Mouse (Mus musculus) small intestine, adult 2 months (tissue): Measurements from ENCODE around the gene Slc35e3. TPM values are rescaled to one million over a fixed set of nuclear protein-coding genes. Genes with fewer than 3 reads are reported as not detected.

Experiments used
- H3K27ac ChIP-seq: fragments of 200-500 bp; 2 replicates; pipeline ENCODE4 v1.5.1; 2012; ENCODE audit warnings: low read depth, low read length, control low read depth, inconsistent platforms; ENCODE audit not compliant: insufficient read depth
- H3K27me3 ChIP-seq: fragments of 200-500 bp; 2 replicates; pipeline ENCODE4 v1.6.1; 2012; ENCODE audit warnings: mild to moderate bottlenecking, moderate library complexity, low read length, inconsistent platforms; ENCODE audit not compliant: control insufficient read depth, insufficient read depth
- H3K36me3 ChIP-seq: fragments of 200-500 bp; 2 replicates; pipeline ENCODE4 v1.6.1; 2012; ENCODE audit warnings: mild to moderate bottlenecking, low read length, control low read depth, inconsistent platforms; ENCODE audit not compliant: control insufficient read depth, insufficient read depth
- H3K4me1 ChIP-seq: fragments of 200-500 bp; 2 replicates; pipeline ENCODE4 v1.6.1; 2012; ENCODE audit warnings: low read length, inconsistent platforms, mixed read lengths; ENCODE audit not compliant: control insufficient read depth, insufficient read depth, insufficient read length
- H3K4me3 ChIP-seq: fragments of 200-500 bp; 2 replicates; pipeline ENCODE4 v1.5.1; 2012; ENCODE audit warnings: low read depth, mild to moderate bottlenecking, control low read depth, inconsistent platforms, low read length, moderate library complexity
- CTCF ChIP-seq: fragments of 200-500 bp; IDR thresholded peaks from 2 replicates; pipeline ENCODE4 v1.5.1; 2012; ENCODE audit warnings: low read depth, mild to moderate bottlenecking, control low read depth, inconsistent platforms, low read length, moderate library complexity, mixed read lengths; ENCODE audit not compliant: insufficient replicate concordance, insufficient read length; ENCODE audit errors: extremely low read depth
- POLR2A ChIP-seq: fragments of 200-500 bp; IDR thresholded peaks from 2 replicates; pipeline ENCODE4 v1.6.1; 2012; ENCODE audit warnings: low read depth, mild to moderate bottlenecking, control low read depth, inconsistent platforms, low read length, moderate library complexity
- WGBS: fragments of 180-500 bp; shearing (Covaris S2); methylation state at CpG from one replicate; pipeline ENCODE4 v1.1.7; 2018; 5-methylcytosine and 5-hydroxymethylcytosine counted together
- polyA plus RNA-seq: library from polyadenylated mRNA; depleted of rRNA; stranded (reverse); fragments of >200 nt; gene quantifications from 2 replicates; pipeline ENCODE4 v1.2.3, GENCODE M21; 2012

The Slc35e3 gene
- polyA plus RNA-seq, 1 experiment, result 6.2 TPM

DNA sequence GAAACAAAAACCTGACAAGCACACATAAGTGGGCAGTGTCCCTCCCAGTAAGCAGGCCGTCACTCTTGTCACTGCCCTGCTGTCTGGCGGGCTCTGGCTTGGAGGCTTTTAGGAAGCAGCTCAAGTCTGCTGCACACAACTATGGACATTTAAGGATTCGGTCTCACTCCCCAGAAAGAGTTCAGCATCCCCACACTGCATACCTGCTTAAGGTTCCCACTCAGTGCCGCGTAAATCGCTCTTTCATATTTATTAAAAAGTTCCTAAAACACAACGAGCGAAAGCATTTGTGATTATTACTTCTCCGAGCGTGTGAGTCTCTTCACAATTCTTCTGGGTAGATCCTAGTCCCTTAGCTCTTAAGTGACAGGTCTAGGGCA lies 25.0 kb upstream of the Slc35e3 start:
- TF ChIP-seq POLR2A (no peak), CTCF (no peak)
- no peak overlapping the region for H3K4me3 ChIP-seq
- H3K36me3 ChIP-seq, result peaks cover 53% of the 10 kb centered on the region
- no peaks in the 10 kb centered on the region for H3K27me3 ChIP-seq
- WGBS, result 97% methylated on average over 10 of the region's 10 CpGs
- no peaks in the 10 kb centered on the region for H3K4me1 ChIP-seq
- H3K27ac ChIP-seq, result no peak overlapping the region

DNA sequence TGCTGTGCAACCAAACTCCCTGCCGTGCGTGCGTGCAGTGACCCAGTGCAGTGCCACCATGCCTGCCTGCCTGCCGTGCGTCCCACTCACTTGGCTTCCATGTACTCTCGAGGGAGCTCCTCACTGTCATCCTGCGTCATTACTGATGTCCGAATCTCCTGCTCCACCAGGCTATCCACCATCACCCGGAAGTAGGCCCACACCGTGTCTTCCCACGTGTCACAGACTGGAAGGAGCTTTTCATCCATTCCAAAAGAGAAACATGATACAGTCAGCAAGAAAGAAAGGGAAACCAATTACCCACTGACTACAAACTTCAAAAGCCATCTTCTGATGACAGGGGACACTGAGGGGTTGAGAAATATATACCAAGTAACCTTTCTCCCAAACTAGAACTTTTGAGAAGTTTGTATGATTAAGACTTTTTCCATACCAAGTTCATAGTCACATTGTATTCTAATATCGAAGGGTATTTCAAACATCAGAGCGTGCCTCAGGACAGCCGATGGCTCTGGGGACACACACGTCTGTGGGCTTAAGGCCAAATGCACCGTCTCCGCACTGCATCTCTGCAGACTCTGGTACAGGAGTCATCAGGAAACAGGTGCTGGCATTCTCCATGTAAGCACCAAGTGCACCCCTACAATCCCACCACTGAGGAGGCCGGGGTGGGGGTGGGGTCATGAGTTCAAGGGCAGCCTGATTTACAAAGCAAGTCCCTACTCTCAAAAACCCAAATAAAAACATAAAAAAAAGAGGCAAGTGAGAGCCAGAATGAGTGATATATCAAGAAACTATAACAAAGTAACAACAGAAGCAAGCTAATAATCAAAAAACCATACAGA lies 24.3 kb upstream of the Slc35e3 start:
- TF ChIP-seq POLR2A (no peak), CTCF (no peak)
- 93% methylated on average over 18 of the region's 18 CpGs for WGBS
- Histone ChIP-seq H3K36me3 (peaks cover 56% of the 10 kb centered on the region), H3K4me3 (no peak overlapping the region), H3K4me1 (no peaks in the 10 kb centered on the region), H3K27ac (no peak overlapping the region), H3K27me3 (no peaks in the 10 kb centered on the region)

DNA sequence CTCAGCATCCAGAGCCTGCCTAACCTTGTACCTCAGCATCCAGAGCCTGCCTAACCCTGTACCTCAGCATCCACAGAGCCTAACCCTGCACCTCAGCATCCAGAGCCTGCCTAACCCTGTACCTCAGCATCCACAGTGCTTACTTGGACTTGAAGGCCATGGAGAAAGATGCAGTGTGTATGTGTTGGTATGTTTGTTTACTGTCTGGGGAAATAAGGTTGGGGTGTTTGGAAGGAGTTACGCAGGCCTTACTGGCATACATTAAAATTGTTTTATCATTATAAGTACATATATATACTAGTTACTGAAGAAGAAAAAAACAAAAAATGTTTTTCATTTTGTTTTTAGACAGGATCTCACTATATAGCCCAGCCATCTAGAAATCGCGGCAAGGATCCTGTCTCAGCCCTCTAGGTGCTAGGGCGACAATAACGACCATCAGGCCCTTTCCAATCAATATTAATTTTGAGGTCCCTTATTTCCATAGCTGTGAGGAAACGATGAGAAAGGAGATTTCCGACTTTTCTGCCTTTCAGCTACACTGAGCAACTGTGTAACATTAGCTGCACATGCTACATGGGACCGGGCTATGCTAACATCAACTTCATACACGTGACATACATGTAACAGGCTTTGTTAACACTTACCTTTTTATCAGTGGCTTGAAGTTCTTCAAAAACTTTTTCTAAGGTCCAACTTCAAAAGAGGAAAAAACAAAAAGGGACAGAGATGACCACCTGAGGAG lies 23.5 kb upstream of the Slc35e3 start:
- Histone ChIP-seq H3K27me3 (no peaks in the 10 kb centered on the region), H3K4me3 (no peak overlapping the region), H3K4me1 (no peaks in the 10 kb centered on the region), H3K36me3 (peaks cover 56% of the 10 kb centered on the region), H3K27ac (no peak overlapping the region)
- 95% methylated on average over 9 of the region's 9 CpGs for WGBS
- TF ChIP-seq POLR2A (no peak), CTCF (no peak)

DNA sequence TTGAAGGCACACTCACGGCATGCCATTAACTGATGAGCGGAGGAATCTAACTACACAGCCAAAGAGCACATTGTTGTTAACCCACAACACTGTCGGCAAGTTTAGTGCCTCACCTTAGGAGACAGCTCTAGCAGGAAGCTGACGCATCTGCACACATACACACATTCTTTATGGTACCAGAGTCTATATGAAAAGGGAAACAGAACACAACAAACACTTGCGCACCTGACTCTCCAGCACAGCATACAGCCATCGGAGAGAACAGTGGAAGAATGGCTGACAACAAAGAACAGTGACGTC lies 21.9 kb upstream of the Slc35e3 start:
- Histone ChIP-seq H3K27ac (no peak overlapping the region), H3K4me3 (no peak overlapping the region), H3K36me3 (peaks cover 48% of the 10 kb centered on the region), H3K4me1 (peaks cover 3% of the 10 kb centered on the region; the same call in 1 of the 2 replicates), H3K27me3 (no peaks in the 10 kb centered on the region)
- TF ChIP-seq CTCF (no peak), POLR2A (no peak)
- WGBS, result 92% methylated on average over 7 of the region's 7 CpGs

DNA sequence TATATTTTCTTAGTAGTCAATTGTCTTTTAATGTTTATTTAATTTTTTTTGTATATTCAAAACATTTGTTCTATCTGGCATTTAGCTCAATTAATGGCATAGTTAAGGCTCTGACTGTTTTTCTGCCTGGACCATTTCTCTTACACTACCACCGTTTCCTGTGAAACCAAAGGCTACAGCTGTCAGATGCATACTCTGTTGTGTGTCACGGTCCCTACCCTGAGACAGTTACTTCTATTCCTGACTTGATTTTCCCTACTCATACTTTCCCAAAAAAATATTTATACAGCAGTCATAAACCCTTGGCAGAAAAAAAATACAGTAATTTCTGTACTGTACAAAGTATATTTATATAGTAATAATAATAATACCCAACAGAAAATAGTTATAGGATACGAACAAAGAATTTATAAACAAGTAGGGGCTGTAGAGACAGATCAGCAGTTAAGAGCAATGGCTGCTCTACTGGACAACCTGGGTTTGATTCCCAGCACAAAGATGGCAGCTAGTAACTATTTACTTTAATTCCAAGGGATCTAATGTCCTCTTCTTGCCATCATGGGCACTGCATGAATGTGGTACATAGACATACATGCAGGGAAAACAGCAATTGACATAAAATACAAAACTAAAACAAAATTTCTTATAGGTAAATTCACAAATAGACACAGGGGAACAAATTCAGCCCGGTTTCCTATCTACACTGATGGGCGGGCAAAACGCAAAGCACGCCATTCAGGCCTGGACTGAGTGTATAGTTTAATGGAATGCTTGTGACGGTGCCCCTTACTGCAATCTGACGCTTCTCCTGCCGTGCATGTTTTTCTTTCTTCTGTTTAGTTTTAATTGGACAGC lies 21.3 kb upstream of the Slc35e3 start:
- Histone ChIP-seq H3K4me1 (peaks cover 3% of the 10 kb centered on the region; the same call in 1 of the 2 replicates), H3K4me3 (no peak overlapping the region), H3K27ac (no peak overlapping the region), H3K36me3 (peaks cover 45% of the 10 kb centered on the region), H3K27me3 (no peaks in the 10 kb centered on the region)
- WGBS, result 90% methylated on average over 10 of the region's 10 CpGs
- TF ChIP-seq CTCF, result no peak
- no peak for TF ChIP-seq POLR2A

DNA sequence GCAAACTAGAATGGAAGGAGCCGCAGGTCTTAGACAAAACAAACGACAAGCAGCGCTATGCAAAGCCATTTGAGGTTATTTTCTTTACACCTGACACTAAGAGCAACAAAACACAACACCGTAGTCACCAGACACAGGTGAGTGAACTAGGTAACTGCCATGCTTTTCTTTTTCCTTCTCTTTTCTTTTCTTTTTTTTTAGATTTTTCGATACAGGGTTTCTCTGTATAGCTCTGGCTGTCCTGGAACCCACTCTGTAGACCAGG lies 20.7 kb upstream of the Slc35e3 start:
- Histone ChIP-seq H3K36me3 (peaks cover 43% of the 10 kb centered on the region), H3K27ac (no peak overlapping the region), H3K4me1 (peaks cover 3% of the 10 kb centered on the region; the same call in 1 of the 2 replicates), H3K4me3 (no peak overlapping the region), H3K27me3 (no peaks in the 10 kb centered on the region)
- TF ChIP-seq CTCF (no peak), POLR2A (no peak)
- WGBS, result 93% methylated on average over 5 of the region's 5 CpGs
